Mouse (Mus musculus): ENCODE measurements around the gene Srsf11.

Gene Srsf11

GRCm38 (mm10) chr3:157973236-157973635 is 63.2 kb downstream of the Srsf11 start:
- no peak for DNase-seq

DNA sequence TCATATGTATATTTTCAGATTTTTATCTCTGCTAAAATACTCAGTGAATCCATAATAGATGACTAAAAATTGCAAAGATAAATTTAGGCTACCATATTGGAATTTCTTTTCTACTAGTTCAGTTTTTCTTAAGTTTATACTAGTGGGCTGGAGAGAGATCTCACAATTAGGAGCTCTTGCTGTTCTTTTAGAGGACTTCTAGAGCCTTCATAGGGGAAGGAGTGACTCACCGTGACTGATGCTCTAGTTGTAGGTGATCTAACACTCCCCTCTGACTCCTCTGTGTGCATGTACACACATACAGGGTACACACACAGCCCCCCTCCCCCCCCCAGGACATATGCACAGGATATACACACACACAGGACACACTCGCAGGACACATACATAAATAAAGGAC is 65.3 kb downstream of the Srsf11 start:
- DNase-seq = no peak
